Mouse (Mus musculus): ENCODE measurements around the gene Mapt.

GRCm38 (mm10) chr11:104258991-104259390 is 27.8 kb downstream of the Mapt start:
- TF ChIP-seq MAX (IDR thresholded peaks at IDR 0.05; ENCODE audit: low read depth) (no peak), POLR2A (IDR thresholded peaks at IDR 0.05; ENCODE audit: insufficient read length, low read depth) (no peak), E2F4 (IDR thresholded peaks at IDR 0.05; ENCODE audit: insufficient read depth) (no peak), TCF12 (IDR thresholded peaks at IDR 0.05; ENCODE audit: insufficient read depth, poor library complexity, severe bottlenecking) (no peak), TCF3 (IDR thresholded peaks at IDR 0.05; ENCODE audit: insufficient read length, low read depth) (no peak), CEBPB (IDR thresholded peaks at IDR 0.05; ENCODE audit: insufficient read depth, poor library complexity, severe bottlenecking) (no peak)
